Mouse (Mus musculus) CH12.LX (cell line): ENCODE results near the gene Rtkn2.

Source experiments
- BHLHE40 ChIP-seq: IDR thresholded peaks from 2 replicates; pipeline ENCODE4 v1.6.1; 2011; ENCODE audit warnings: mild to moderate bottlenecking, low read depth, low read length, improper control_type of control experiment
- CHD1 ChIP-seq: IDR thresholded peaks from 2 replicates; pipeline ENCODE4 v1.6.1; 2012; ENCODE audit warnings: low read depth, low read length, improper control_type of control experiment, inconsistent platforms
- CTCF ChIP-seq, 2 experiments: IDR thresholded peaks in 1 of 2; conservative IDR thresholded peaks in 1 of 2; 2 replicates each; pipeline ENCODE4 v1.5.1; 2011 to 2012; ENCODE audit warnings: low read depth in 2 of 2, low read length in 2 of 2, improper control_type of control experiment in 1 of 2, inconsistent platforms in 1 of 2, mild to moderate bottlenecking in 1 of 2, moderate library complexity in 1 of 2
- E2F4 ChIP-seq: IDR thresholded peaks from 2 replicates; pipeline ENCODE4 v1.6.1; 2011; ENCODE audit warnings: low read depth, low read length, improper control_type of control experiment; ENCODE audit not compliant: insufficient replicate concordance
- ELF1 ChIP-seq: IDR thresholded peaks from 2 replicates; pipeline ENCODE4 v1.6.1; 2014; ENCODE audit warnings: low read depth, mild to moderate bottlenecking, inconsistent platforms, low read length, improper control_type of control experiment
- EP300 ChIP-seq: IDR thresholded peaks from 2 replicates; pipeline ENCODE4 v1.6.1; 2011; ENCODE audit warnings: low read length, improper control_type of control experiment
- MAX ChIP-seq: IDR thresholded peaks from 2 replicates; pipeline ENCODE4 v1.6.1; 2011; ENCODE audit warnings: low read length, improper control_type of control experiment
- MXI1 ChIP-seq: IDR thresholded peaks from 2 replicates; pipeline ENCODE4 v1.6.1; 2011; ENCODE audit warnings: mild to moderate bottlenecking, low read depth, low read length, improper control_type of control experiment
- MYC ChIP-seq: IDR thresholded peaks from 2 replicates; pipeline ENCODE4 v1.6.1; 2011; ENCODE audit warnings: low read depth, mild to moderate bottlenecking, improper control_type of control experiment, low read length
- PAX5 ChIP-seq: IDR thresholded peaks from 2 replicates; pipeline ENCODE4 v1.6.1; 2012; ENCODE audit warnings: low read length, inconsistent platforms, mixed read lengths
- POLR2A ChIP-seq: IDR thresholded peaks from 2 replicates; pipeline ENCODE4 v1.6.1; 2011; ENCODE audit warnings: low read depth, mild to moderate bottlenecking, improper control_type of control experiment, low read length
- USF1 ChIP-seq: IDR thresholded peaks from 2 replicates; pipeline ENCODE4 v1.6.1; 2014; ENCODE audit warnings: low read depth, mild to moderate bottlenecking, inconsistent platforms, low read length, improper control_type of control experiment
- ZKSCAN1 ChIP-seq: IDR thresholded peaks from 2 replicates; pipeline ENCODE4 v1.6.1; 2012; ENCODE audit warnings: low read depth, inconsistent platforms, low read length, improper control_type of control experiment, borderline replicate concordance
- ZNF384 ChIP-seq: IDR thresholded peaks from 2 replicates; pipeline ENCODE4 v1.6.1; 2012; ENCODE audit warnings: low read depth, low read length, improper control_type of control experiment, inconsistent platforms

- TF ChIP-seq POLR2A (no peak), CTCF (conservative IDR thresholded peaks at IDR 0.05 in 1 of 2, IDR thresholded peaks at IDR 0.05 in 1 of 2; ENCODE audit: low read depth in 2 of 2, low read length in 2 of 2) (no peak), ZNF384 (no peak), CHD1 (no peak), USF1 (no peak), ZKSCAN1 (no peak), EP300 (no peak), E2F4 (no peak), BHLHE40 (no peak), ELF1 (no peak), PAX5 (no peak), MAX (no peak), MYC (no peak), MXI1 (no peak)
Measured at GRCm38 (mm10) chr10:68074291-68074690, 94.9 kb downstream of the Rtkn2 start.
